Mouse (Mus musculus): Measurements from ENCODE around the gene Camk2b. TPM values are rescaled to one million over a fixed set of nuclear protein-coding genes. Genes with fewer than 3 reads are reported as not detected.

Gene Camk2b
- polyA plus RNA-seq, 1 experiment from 2014 or later: 2.7 TPM

- no peak overlapping the region for H3K4me3 ChIP-seq (ENCODE audit: low read depth, low read length)
- WGBS (ENCODE audit: insufficient replicate concordance): 59% methylated on average over 8 of the region's 8 CpGs
- H3K9me3 ChIP-seq (replicated peaks; ENCODE audit: control insufficient read depth, low read length): no peaks in the 10 kb centered on the region
- peaks cover 7% of the 10 kb centered on the region for H3K27me3 ChIP-seq (ENCODE audit: control insufficient read depth, insufficient read depth, low read length)
- H3K4me2 ChIP-seq: no peak overlapping the region
- H3K4me1 ChIP-seq (ENCODE audit: control insufficient read depth, insufficient read depth, low read length): peaks cover 7% of the 10 kb centered on the region
- no peak for ATAC-seq (replicated peaks; ENCODE audit: insufficient number of reproducible peaks, low FRiP score, low TSS enrichment)
- H3K27ac ChIP-seq (ENCODE audit: low read depth, low read length): no peak overlapping the region
- H3K36me3 ChIP-seq (ENCODE audit: control insufficient read depth, insufficient read depth, low read length): no peaks in the 10 kb centered on the region
- H3K9ac ChIP-seq (ENCODE audit: low read depth, low read length): no peak overlapping the region
Measured at GRCm38 (mm10) chr11:6075618-6076066, 9.5 kb upstream of the Camk2b start.

- Histone ChIP-seq H3K9me3 (replicated peaks; ENCODE audit: control insufficient read depth, low read length) (no peaks in the 10 kb centered on the region), H3K4me1 (ENCODE audit: control insufficient read depth, insufficient read depth, low read length) (peaks cover 15% of the 10 kb centered on the region; the same call in 1 of the 2 replicates), H3K36me3 (ENCODE audit: control insufficient read depth, insufficient read depth, low read length) (no peaks in the 10 kb centered on the region), H3K27me3 (ENCODE audit: control insufficient read depth, insufficient read depth, low read length) (peaks cover 80% of the 10 kb centered on the region), H3K4me3 (ENCODE audit: low read depth, low read length) (no peak overlapping the region), H3K9ac (ENCODE audit: low read depth, low read length) (no peak overlapping the region), H3K4me2 (peak overlapping the region; percentile 9), H3K27ac (ENCODE audit: low read depth, low read length) (no peak overlapping the region)
- ATAC-seq (replicated peaks; ENCODE audit: insufficient number of reproducible peaks, low FRiP score, low TSS enrichment): no peak
- 10% methylated on average over 19 of the region's 19 CpGs for WGBS (ENCODE audit: insufficient replicate concordance)
Measured at GRCm38 (mm10) chr11:6068181-6068957, 2.2 kb upstream of the Camk2b start.

GRCm38 (mm10) chr11:6067160-6067559 is 998 bp upstream of the Camk2b start:
- WGBS (ENCODE audit: insufficient replicate concordance): 41% methylated on average over 9 of the region's 9 CpGs
- peaks cover 90% of the 10 kb centered on the region for H3K27me3 ChIP-seq (ENCODE audit: control insufficient read depth, insufficient read depth, low read length)
- ATAC-seq (replicated peaks; ENCODE audit: insufficient number of reproducible peaks, low FRiP score, low TSS enrichment): no peak
- H3K27ac ChIP-seq (ENCODE audit: low read depth, low read length): no peak overlapping the region
- no peak overlapping the region for H3K9ac ChIP-seq (ENCODE audit: low read depth, low read length)
- peaks cover 15% of the 10 kb centered on the region; the same call in 1 of the 2 replicates for H3K4me1 ChIP-seq (ENCODE audit: control insufficient read depth, insufficient read depth, low read length)
- H3K36me3 ChIP-seq (ENCODE audit: control insufficient read depth, insufficient read depth, low read length): no peaks in the 10 kb centered on the region
- no peak overlapping the region for H3K4me2 ChIP-seq
- no peaks in the 10 kb centered on the region for H3K9me3 ChIP-seq (replicated peaks; ENCODE audit: control insufficient read depth, low read length)
- no peak overlapping the region for H3K4me3 ChIP-seq (ENCODE audit: low read depth, low read length)

- Histone ChIP-seq H3K36me3 (ENCODE audit: control insufficient read depth, insufficient read depth, low read length) (no peaks in the 10 kb centered on the region), H3K9ac (ENCODE audit: low read depth, low read length) (0 out of 2 replicates have a peak overlapping the region, but pooled peaks have one; percentile 52), H3K27ac (ENCODE audit: low read depth, low read length) (no peak overlapping the region), H3K4me2 (peak overlapping the region; percentile 91), H3K4me3 (ENCODE audit: low read depth, low read length) (peak overlapping the region; percentile 56), H3K4me1 (ENCODE audit: control insufficient read depth, insufficient read depth, low read length) (peaks cover 15% of the 10 kb centered on the region; the same call in 1 of the 2 replicates), H3K27me3 (ENCODE audit: control insufficient read depth, insufficient read depth, low read length) (peaks cover 91% of the 10 kb centered on the region), H3K9me3 (replicated peaks; ENCODE audit: control insufficient read depth, low read length) (no peaks in the 10 kb centered on the region)
- ATAC-seq (replicated peaks; ENCODE audit: insufficient number of reproducible peaks, low FRiP score, low TSS enrichment): no peak
- WGBS (ENCODE audit: insufficient replicate concordance): under 1% methylated on average over 76 of the region's 95 CpGs
Measured at GRCm38 (mm10) chr11:6065551-6066121, 526 bp downstream of the Camk2b start.

GRCm38 (mm10) chr11:6065046-6065521 is 1.1 kb downstream of the Camk2b start:
- Histone ChIP-seq H3K9ac (ENCODE audit: low read depth, low read length) (no peak overlapping the region; the same call in none of the 2 replicates), H3K4me1 (ENCODE audit: control insufficient read depth, insufficient read depth, low read length) (peaks cover 15% of the 10 kb centered on the region; the same call in 1 of the 2 replicates), H3K4me3 (ENCODE audit: low read depth, low read length) (peak overlapping the region; percentile 56), H3K27ac (ENCODE audit: low read depth, low read length) (no peak overlapping the region), H3K4me2 (peak overlapping the region; percentile 91), H3K27me3 (ENCODE audit: control insufficient read depth, insufficient read depth, low read length) (peaks cover 89% of the 10 kb centered on the region), H3K36me3 (ENCODE audit: control insufficient read depth, insufficient read depth, low read length) (no peaks in the 10 kb centered on the region), H3K9me3 (replicated peaks; ENCODE audit: control insufficient read depth, low read length) (no peaks in the 10 kb centered on the region)
- no peak for ATAC-seq (replicated peaks; ENCODE audit: insufficient number of reproducible peaks, low FRiP score, low TSS enrichment)
- under 1% methylated on average over 47 of the region's 55 CpGs for WGBS (ENCODE audit: insufficient replicate concordance)

- ATAC-seq (replicated peaks; ENCODE audit: insufficient number of reproducible peaks, low FRiP score, low TSS enrichment): no peak
- Histone ChIP-seq H3K4me1 (ENCODE audit: control insufficient read depth, insufficient read depth, low read length) (peaks cover 15% of the 10 kb centered on the region; the same call in 1 of the 2 replicates), H3K9ac (ENCODE audit: low read depth, low read length) (no peak overlapping the region; the same call in 1 of the 2 replicates), H3K36me3 (ENCODE audit: control insufficient read depth, insufficient read depth, low read length) (no peaks in the 10 kb centered on the region), H3K27me3 (ENCODE audit: control insufficient read depth, insufficient read depth, low read length) (peaks cover 83% of the 10 kb centered on the region), H3K9me3 (replicated peaks; ENCODE audit: control insufficient read depth, low read length) (no peaks in the 10 kb centered on the region), H3K4me3 (ENCODE audit: low read depth, low read length) (peak overlapping the region; percentile 56), H3K4me2 (peak overlapping the region; percentile 91), H3K27ac (ENCODE audit: low read depth, low read length) (no peak overlapping the region)
- WGBS (ENCODE audit: insufficient replicate concordance): 4% methylated on average over 30 of the region's 30 CpGs
Measured at GRCm38 (mm10) chr11:6064215-6065045, 1.7 kb downstream of the Camk2b start.

- ATAC-seq (replicated peaks; ENCODE audit: insufficient number of reproducible peaks, low FRiP score, low TSS enrichment): no peak
- Histone ChIP-seq H3K9me3 (replicated peaks; ENCODE audit: control insufficient read depth, low read length) (no peaks in the 10 kb centered on the region), H3K4me3 (ENCODE audit: low read depth, low read length) (peak overlapping the region; percentile 56; the same call in 1 of the 2 replicates), H3K4me2 (peak overlapping the region; percentile 91), H3K36me3 (ENCODE audit: control insufficient read depth, insufficient read depth, low read length) (no peaks in the 10 kb centered on the region), H3K9ac (ENCODE audit: low read depth, low read length) (no peak overlapping the region), H3K27ac (ENCODE audit: low read depth, low read length) (no peak overlapping the region), H3K27me3 (ENCODE audit: control insufficient read depth, insufficient read depth, low read length) (peaks cover 77% of the 10 kb centered on the region), H3K4me1 (ENCODE audit: control insufficient read depth, insufficient read depth, low read length) (peaks cover 15% of the 10 kb centered on the region; the same call in 1 of the 2 replicates)
- 39% methylated on average over 17 of the region's 17 CpGs for WGBS (ENCODE audit: insufficient replicate concordance)
Measured at GRCm38 (mm10) chr11:6063501-6064214, 2.5 kb downstream of the Camk2b start.

All from heart, embryonic 11.5 days (tissue).